Mouse (Mus musculus) forebrain, postnatal 0 days (tissue): ENCODE measurements around the gene Ddx42. TPM values are rescaled to one million over a fixed set of nuclear protein-coding genes. Genes with fewer than 3 reads are reported as not detected.
"Not testable (repeated sequence)": the region's sequence is repeated elsewhere in the genome, so short reads cannot be mapped to it uniquely, and the experiment has no call there.

Experiments
- ATAC-seq: fragments of 200-750 bp; cut with Nextera tagmentation; 2 replicates; pipeline ENCODE4 v1.8.0; 2017; ENCODE audit warnings: mild to moderate bottlenecking, moderate library complexity
- DNase-seq: peaks from one replicate; pipeline ENCODE4 v3.0.0-alpha.2; 2015
- H3K27ac ChIP-seq: fragments of 300-500 bp; sonication (generic); 2 replicates; pipeline ENCODE4 v1.5.1; 2014; ENCODE audit warnings: low read depth, mild to moderate bottlenecking, antibody characterized with exemption, low read length, moderate library complexity, mixed read lengths
- H3K27me3 ChIP-seq: fragments of 300-500 bp; sonication (generic); 2 replicates; pipeline ENCODE4 v1.6.1; 2014; ENCODE audit warnings: mild to moderate bottlenecking, low read length, mixed read lengths; ENCODE audit not compliant: insufficient read depth
- H3K36me3 ChIP-seq: fragments of 300-500 bp; sonication (generic); 2 replicates; pipeline ENCODE4 v1.6.1; 2014; ENCODE audit warnings: mild to moderate bottlenecking, moderate library complexity; ENCODE audit not compliant: insufficient read depth
- H3K4me1 ChIP-seq: fragments of 300-500 bp; sonication (generic); 2 replicates; pipeline ENCODE4 v1.6.1; 2014; ENCODE audit warnings: antibody characterized with exemption; ENCODE audit not compliant: insufficient read depth
- H3K4me2 ChIP-seq: fragments of 300-500 bp; sonication (generic); 2 replicates; pipeline ENCODE4 v1.6.1; 2014; ENCODE audit warnings: low read depth, mild to moderate bottlenecking, moderate library complexity
- H3K4me3 ChIP-seq: fragments of 300-500 bp; sonication (generic); 2 replicates; pipeline ENCODE4 v1.5.1; 2014; ENCODE audit warnings: low read depth, low read length, mixed read lengths
- H3K9ac ChIP-seq: fragments of 300-500 bp; sonication (generic); 2 replicates; pipeline ENCODE4 v1.6.1; 2014; ENCODE audit warnings: mild to moderate bottlenecking
- H3K9me3 ChIP-seq: fragments of 300-500 bp; sonication (generic); 2 replicates; pipeline ENCODE4 v1.6.1; 2016; ENCODE audit warnings: low read length
- CTCF ChIP-seq: sonication (generic); IDR thresholded peaks from 2 replicates; pipeline ENCODE4 v1.5.1; 2016; ENCODE audit warnings: antibody characterized with exemption, control low read depth, low read depth
- WGBS: fragments of 180-500 bp; shearing (Covaris S2); extraction: QIAGEN DNeasy Blood & Tissue Kit; methylation state at CpG from one replicate; pipeline ENCODE4 v1.1.7; 2014; 5-methylcytosine and 5-hydroxymethylcytosine counted together
- polyA plus RNA-seq: library from polyadenylated mRNA; unstranded; fragments of >200 nt; fragmentation: Nextera tagmentation; extraction: Ambion mirVana; gene quantifications from 2 replicates; pipeline ENCODE4 v1.2.1, GENCODE M21; 2015
- total RNA-seq: library from RNA; depleted of rRNA; stranded (reverse); fragments of >200 nt; gene quantifications from 2 replicates; pipeline ENCODE4 v1.2.3, GENCODE M21; 2014

Ddx42 gene
- total and polyA plus RNA-seq, 2 experiments from 2014 or later: 62.2 to 76.3 TPM

- H3K9me3 ChIP-seq, H3K27me3 ChIP-seq, H3K4me3 ChIP-seq, H3K4me2 ChIP-seq, ATAC-seq, H3K4me1 ChIP-seq, H3K27ac ChIP-seq, H3K9ac ChIP-seq, DNase-seq: not testable (repeated sequence)
- peak; percentile 30; the same call in 1 of the 2 replicates for TF ChIP-seq CTCF
- 83% methylated on average over 8 of the region's 8 CpGs for WGBS
- peaks cover 51% of the 10 kb centered on the region for H3K36me3 ChIP-seq
Measured at GRCm38 (mm10) chr11:106233978-106234377, 17.3 kb downstream of the Ddx42 start.

- Histone ChIP-seq H3K4me3 (no peak overlapping the region), H3K36me3 (peaks cover 89% of the 10 kb centered on the region), H3K9me3 (no peaks in the 10 kb centered on the region), H3K27me3 (no peaks in the 10 kb centered on the region), H3K27ac (no peak overlapping the region), H3K4me2 (no peak overlapping the region), H3K9ac (no peak overlapping the region), H3K4me1 (no peaks in the 10 kb centered on the region)
- no peak for ATAC-seq
- DNase-seq: no peak
- peak; percentile 56 for TF ChIP-seq CTCF
- 96% methylated on average over 1 of the region's 1 CpGs for WGBS
Measured at GRCm38 (mm10) chr11:106246834-106247233, 30.1 kb downstream of the Ddx42 start.

- 93% methylated on average over 7 of the region's 7 CpGs for WGBS
Measured at GRCm38 (mm10) chr11:106249326-106249725, 32.6 kb downstream of the Ddx42 start.

GRCm38 (mm10) chr11:106254767-106255166, 38.0 kb downstream of the Ddx42 start:
- peak overlapping the region; percentile 84 for H3K9ac ChIP-seq
- 0 out of 2 replicates have a peak, but pooled peaks cover 4% of the 10 kb centered on the region for H3K4me1 ChIP-seq
- H3K27me3 ChIP-seq: no peaks in the 10 kb centered on the region
- H3K4me2 ChIP-seq: peak overlapping the region; percentile 94
- ATAC-seq: no peak
- 0 out of 2 replicates have a peak overlapping the region, but pooled peaks have one; percentile 9 for H3K27ac ChIP-seq
- WGBS: 21% methylated on average over 2 of the region's 2 CpGs
- no peaks in the 10 kb centered on the region for H3K9me3 ChIP-seq
- TF ChIP-seq CTCF: no peak
- peak overlapping the region; percentile 73 for H3K4me3 ChIP-seq
- no peak for DNase-seq
- H3K36me3 ChIP-seq: peaks cover 54% of the 10 kb centered on the region

More at GRCm38 (mm10) chr11:106249326-106249725, 32.6 kb downstream of the Ddx42 start:
- no peak overlapping the region for H3K4me3 ChIP-seq
- no peaks in the 10 kb centered on the region for H3K27me3 ChIP-seq
- ATAC-seq: no peak
- no peaks in the 10 kb centered on the region for H3K4me1 ChIP-seq
- no peak overlapping the region for H3K4me2 ChIP-seq
- no peaks in the 10 kb centered on the region for H3K9me3 ChIP-seq
- peaks cover 87% of the 10 kb centered on the region for H3K36me3 ChIP-seq
- no peak for TF ChIP-seq CTCF
- no peak overlapping the region for H3K9ac ChIP-seq
- DNase-seq: no peak
- no peak overlapping the region for H3K27ac ChIP-seq

GRCm38 (mm10) chr11:106255174-106255573, 38.4 kb downstream of the Ddx42 start:
- ATAC-seq: no peak
- TF ChIP-seq CTCF: no peak
- peak overlapping the region; percentile 94 for H3K4me2 ChIP-seq
- 0 out of 2 replicates have a peak, but pooled peaks cover 4% of the 10 kb centered on the region for H3K4me1 ChIP-seq
- H3K4me3 ChIP-seq: peak overlapping the region; percentile 73
- DNase-seq: no peak
- WGBS: 3% methylated on average over 22 of the region's 22 CpGs
- H3K27ac ChIP-seq: no peak overlapping the region
- peak overlapping the region; percentile 84 for H3K9ac ChIP-seq
- no peaks in the 10 kb centered on the region for H3K27me3 ChIP-seq
- H3K36me3 ChIP-seq: peaks cover 50% of the 10 kb centered on the region
- no peaks in the 10 kb centered on the region for H3K9me3 ChIP-seq

- peak; percentile 97 for ATAC-seq
- Histone ChIP-seq H3K27ac (peak within 1 kb of the TSS; percentile 80), H3K9ac (peak within 1 kb of the TSS; percentile 84), H3K27me3 (no peaks in the 10 kb centered on the region), H3K4me1 (0 out of 2 replicates have a peak, but pooled peaks cover 4% of the 10 kb centered on the region), H3K36me3 (peaks cover 48% of the 10 kb centered on the region), H3K9me3 (no peaks in the 10 kb centered on the region), H3K4me3 (peak within 1 kb of the TSS; percentile 73), H3K4me2 (peak within 1 kb of the TSS; percentile 94)
- peak; percentile 52 for TF ChIP-seq CTCF
- DNase-seq: peak; percentile 98
- WGBS: under 1% methylated on average over 42 of the region's 42 CpGs
Measured at GRCm38 (mm10) chr11:106255685-106256451, 39.1 kb downstream of the Ddx42 start, which contains the start of the genes Ftsj3 and Psmc5. Gene Ftsj3 (minus strand): TSS chr11:106256079. Gene Psmc5 (plus strand): TSS chr11:106256154.

GRCm38 (mm10) chr11:106256775-106257174, 40.0 kb downstream of the Ddx42 start:
- peak overlapping the region; percentile 94 for H3K4me2 ChIP-seq
- peaks cover 46% of the 10 kb centered on the region for H3K36me3 ChIP-seq
- 74% methylated on average over 5 of the region's 5 CpGs for WGBS
- ATAC-seq (no peak), DNase-seq (no peak)
- H3K9ac ChIP-seq: peak overlapping the region; percentile 84; the same call in 1 of the 2 replicates
- 0 out of 2 replicates have a peak, but pooled peaks cover 4% of the 10 kb centered on the region for H3K4me1 ChIP-seq
- peak overlapping the region; percentile 73 for H3K4me3 ChIP-seq
- H3K9me3 ChIP-seq: no peaks in the 10 kb centered on the region
- no peak for TF ChIP-seq CTCF
- H3K27ac ChIP-seq: no peak overlapping the region
- no peaks in the 10 kb centered on the region for H3K27me3 ChIP-seq
